Mouse (Mus musculus) intestine, embryonic 15.5 days (tissue): ENCODE measurements around the gene Gad1. TPM values are rescaled to one million over a fixed set of nuclear protein-coding genes. Genes with fewer than 3 reads are reported as not detected.

Experiments used
- ATAC-seq: fragments of 200-750 bp; cut with Nextera tagmentation; 2 replicates; pipeline ENCODE4 v1.8.0; 2017; ENCODE audit warnings: moderate TSS enrichment, moderate library complexity
- H3K27ac ChIP-seq: fragments of 300-500 bp; sonication (generic); 2 replicates; pipeline ENCODE4 v1.5.1; 2015; ENCODE audit warnings: mild to moderate bottlenecking, inconsistent platforms
- H3K27me3 ChIP-seq: fragments of 300-500 bp; sonication (generic); replicated peaks from 2 replicates; pipeline ENCODE4 v1.6.1; 2015; ENCODE audit warnings: inconsistent platforms
- H3K36me3 ChIP-seq: fragments of 300-500 bp; sonication (generic); 2 replicates; pipeline ENCODE4 v1.6.1; 2015; ENCODE audit warnings: inconsistent platforms
- H3K4me1 ChIP-seq: fragments of 300-500 bp; sonication (generic); replicated peaks from 2 replicates; pipeline ENCODE4 v1.6.1; 2015; ENCODE audit warnings: inconsistent platforms
- H3K4me2 ChIP-seq: fragments of 300-500 bp; sonication (generic); replicated peaks from 2 replicates; pipeline ENCODE4 v1.6.1; 2015; ENCODE audit warnings: mild to moderate bottlenecking, inconsistent platforms
- H3K4me3 ChIP-seq: fragments of 300-500 bp; sonication (generic); replicated peaks from 2 replicates; pipeline ENCODE4 v1.5.1; 2015; ENCODE audit warnings: inconsistent platforms
- H3K9ac ChIP-seq: fragments of 300-500 bp; sonication (generic); 2 replicates; pipeline ENCODE4 v1.6.1; 2015; ENCODE audit warnings: inconsistent platforms
- H3K9me3 ChIP-seq: fragments of 300-500 bp; sonication (generic); 2 replicates; pipeline ENCODE4 v1.6.1; 2016; ENCODE audit warnings: inconsistent platforms
- WGBS: fragments of 180-500 bp; shearing (Covaris S2); methylation state at CpG from one replicate; pipeline ENCODE4 v1.1.7; 2015; 5-methylcytosine and 5-hydroxymethylcytosine counted together
- polyA plus RNA-seq: library from polyadenylated mRNA; unstranded; fragments of >200 nt; fragmentation: Nextera tagmentation; extraction: Ambion mirVana; gene quantifications from 2 replicates; pipeline ENCODE4 v1.2.1, GENCODE M21; 2015

Gene Gad1
- polyA plus RNA-seq, 1 experiment from 2014 or later, result 0.16 TPM

- no peaks in the 10 kb centered on the region; the same call in 1 of the 2 replicates for H3K4me1 ChIP-seq
These were observed 88.1 kb downstream of the Gad1 start for GRCm38 (mm10) chr2:70640968-70641367.

DNA sequence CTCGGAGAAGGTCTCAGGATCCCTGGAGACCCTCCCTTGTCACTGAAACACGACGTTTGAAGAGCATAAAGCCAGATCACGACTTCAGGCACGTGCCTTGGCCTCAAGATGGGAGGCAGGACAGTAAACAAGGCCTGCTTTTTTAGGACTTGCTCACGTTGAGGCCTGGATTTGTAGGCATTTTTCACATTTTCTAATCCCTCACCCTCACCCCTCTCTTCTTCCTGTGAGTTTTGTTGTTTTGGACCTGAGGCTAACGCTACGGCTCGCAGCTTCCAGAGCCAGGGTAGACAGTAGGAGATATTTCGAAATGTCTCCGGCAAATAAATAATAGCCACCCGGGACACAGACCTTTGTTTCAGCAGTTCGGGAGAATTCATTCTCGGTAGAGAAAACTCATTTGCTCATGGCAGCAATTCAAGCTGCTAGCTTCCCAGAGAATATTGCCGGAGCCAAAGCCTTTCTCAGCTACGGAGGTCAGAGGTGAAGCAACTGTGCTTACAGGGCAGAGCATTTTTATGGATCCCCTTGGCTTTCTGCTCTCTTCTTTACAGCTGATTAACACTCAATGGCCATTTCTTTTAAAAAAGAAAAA lies 90.2 kb downstream of the Gad1 start:
- Histone ChIP-seq H3K27me3 (no peaks in the 10 kb centered on the region), H3K27ac (no peak overlapping the region), H3K36me3 (no peaks in the 10 kb centered on the region), H3K4me1 (no peaks in the 10 kb centered on the region; the same call in 1 of the 2 replicates), H3K4me3 (no peak overlapping the region), H3K4me2 (no peak overlapping the region), H3K9ac (no peak overlapping the region), H3K9me3 (no peaks in the 10 kb centered on the region)
- ATAC-seq, result no peak
- 47% methylated on average over 16 of the region's 16 CpGs for WGBS

More at GRCm38 (mm10) chr2:70640968-70641367, 88.1 kb downstream of the Gad1 start:
- Histone ChIP-seq H3K27me3 (no peaks in the 10 kb centered on the region), H3K9ac (no peak overlapping the region), H3K27ac (no peak overlapping the region), H3K9me3 (no peaks in the 10 kb centered on the region), H3K4me3 (no peak overlapping the region), H3K36me3 (no peaks in the 10 kb centered on the region), H3K4me2 (no peak overlapping the region)
- no peak for ATAC-seq

DNA sequence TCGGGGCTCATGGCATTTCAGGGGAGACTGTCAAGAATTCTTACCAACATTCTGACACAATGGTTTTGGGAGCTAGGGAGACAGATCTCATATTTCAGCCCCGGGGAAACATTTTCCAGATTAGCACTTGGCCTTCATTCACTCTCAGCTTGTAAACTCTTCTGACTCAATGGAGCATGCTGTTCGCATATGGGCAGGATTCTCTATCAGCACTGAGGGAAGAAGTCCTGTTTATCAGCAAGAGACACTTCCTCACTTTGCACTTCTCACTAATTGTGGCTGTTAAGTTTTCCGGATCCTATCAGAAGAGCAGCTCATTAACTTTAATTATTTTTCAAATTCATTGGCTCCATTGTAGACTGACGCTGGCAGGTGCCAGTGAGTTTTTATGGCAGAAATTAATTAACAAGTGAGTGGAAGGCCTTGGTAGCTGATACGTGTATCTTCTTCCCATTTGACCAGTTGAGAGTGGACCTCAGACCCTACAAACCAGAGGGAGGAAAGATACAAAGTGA lies 92.5 kb downstream of the Gad1 start:
- Histone ChIP-seq H3K4me2 (no peak overlapping the region), H3K27me3 (no peaks in the 10 kb centered on the region), H3K36me3 (no peaks in the 10 kb centered on the region), H3K9me3 (no peaks in the 10 kb centered on the region), H3K9ac (no peak overlapping the region), H3K4me1 (no peaks in the 10 kb centered on the region; the same call in 1 of the 2 replicates), H3K27ac (no peak overlapping the region), H3K4me3 (no peak overlapping the region)
- WGBS, result 81% methylated on average over 6 of the region's 6 CpGs
- ATAC-seq, result no peak

- Histone ChIP-seq H3K4me2 (no peak overlapping the region), H3K27ac (no peak overlapping the region), H3K9ac (no peak overlapping the region), H3K4me1 (no peaks in the 10 kb centered on the region; the same call in 1 of the 2 replicates), H3K9me3 (no peaks in the 10 kb centered on the region), H3K36me3 (no peaks in the 10 kb centered on the region), H3K27me3 (no peaks in the 10 kb centered on the region), H3K4me3 (no peak overlapping the region)
- ATAC-seq, result no peak
- 46% methylated on average over 4 of the region's 4 CpGs for WGBS
These were observed 94.8 kb downstream of the Gad1 start for GRCm38 (mm10) chr2:70647681-70648080.

GRCm38 (mm10) chr2:70648271-70648670 lies 95.4 kb downstream of the Gad1 start:
- Histone ChIP-seq H3K36me3 (no peaks in the 10 kb centered on the region), H3K4me1 (no peaks in the 10 kb centered on the region), H3K9ac (no peak overlapping the region), H3K4me3 (no peak overlapping the region), H3K9me3 (no peaks in the 10 kb centered on the region), H3K4me2 (no peak overlapping the region), H3K27me3 (no peaks in the 10 kb centered on the region), H3K27ac (no peak overlapping the region)
- 77% methylated on average over 5 of the region's 5 CpGs for WGBS
- ATAC-seq, result no peak

DNA sequence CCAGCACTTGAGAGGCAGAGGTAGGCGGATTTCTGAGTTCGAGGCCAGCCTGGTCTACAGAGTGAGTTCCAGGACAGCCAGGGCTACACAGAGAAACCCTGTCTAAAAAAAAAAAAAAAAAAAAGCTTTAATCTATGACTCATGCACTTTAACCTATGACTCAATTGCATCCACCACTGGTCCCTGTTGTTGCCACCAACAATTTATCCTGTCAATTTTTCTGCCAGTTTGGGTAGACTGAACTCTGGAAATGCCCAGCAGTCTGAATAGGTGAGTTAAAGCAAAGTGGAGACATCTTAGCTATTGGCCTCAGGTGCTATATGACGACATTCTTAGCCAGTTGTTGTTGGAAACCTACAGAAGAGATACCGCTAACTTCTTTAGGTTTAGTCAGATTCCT lies 96.6 kb downstream of the Gad1 start:
- Histone ChIP-seq H3K27ac (no peak overlapping the region), H3K4me1 (no peaks in the 10 kb centered on the region), H3K9me3 (no peaks in the 10 kb centered on the region), H3K4me2 (no peak overlapping the region), H3K36me3 (no peaks in the 10 kb centered on the region), H3K9ac (no peak overlapping the region), H3K27me3 (no peaks in the 10 kb centered on the region), H3K4me3 (no peak overlapping the region)
- WGBS, result 86% methylated on average over 4 of the region's 4 CpGs
- no peak for ATAC-seq

Other genes with a start within 250 kb of the Gad1 start
- 0.58 TPM in 2 replicates for gene Sp5, start 78.1 kb upstream of the Gad1 start, polyA plus RNA-seq
- 0.88 and 1.5 TPM in 2 replicates for gene Erich2, start 44.3 kb upstream of the Gad1 start, polyA plus RNA-seq
- gene Gorasp2, start 108.5 kb downstream of the Gad1 start, polyA plus RNA-seq, result 163 and 172 TPM in 2 replicates
- 3.7 and 4.1 TPM in 2 replicates for gene Gm26558, start 109.0 kb downstream of the Gad1 start, polyA plus RNA-seq